Mouse (Mus musculus) c-Kit-positive CD71-positive TER-119-positive erythroid progenitor cells, embryonic 14.5 days (primary cell): Measurements from ENCODE around the gene Moap1.

ENCODE experiments used
- DNase-seq: peaks from one replicate; pipeline ENCODE4 v3.0.0-alpha.2; 2013; ENCODE audit warnings: low spot score

Moap1 gene

DNA sequence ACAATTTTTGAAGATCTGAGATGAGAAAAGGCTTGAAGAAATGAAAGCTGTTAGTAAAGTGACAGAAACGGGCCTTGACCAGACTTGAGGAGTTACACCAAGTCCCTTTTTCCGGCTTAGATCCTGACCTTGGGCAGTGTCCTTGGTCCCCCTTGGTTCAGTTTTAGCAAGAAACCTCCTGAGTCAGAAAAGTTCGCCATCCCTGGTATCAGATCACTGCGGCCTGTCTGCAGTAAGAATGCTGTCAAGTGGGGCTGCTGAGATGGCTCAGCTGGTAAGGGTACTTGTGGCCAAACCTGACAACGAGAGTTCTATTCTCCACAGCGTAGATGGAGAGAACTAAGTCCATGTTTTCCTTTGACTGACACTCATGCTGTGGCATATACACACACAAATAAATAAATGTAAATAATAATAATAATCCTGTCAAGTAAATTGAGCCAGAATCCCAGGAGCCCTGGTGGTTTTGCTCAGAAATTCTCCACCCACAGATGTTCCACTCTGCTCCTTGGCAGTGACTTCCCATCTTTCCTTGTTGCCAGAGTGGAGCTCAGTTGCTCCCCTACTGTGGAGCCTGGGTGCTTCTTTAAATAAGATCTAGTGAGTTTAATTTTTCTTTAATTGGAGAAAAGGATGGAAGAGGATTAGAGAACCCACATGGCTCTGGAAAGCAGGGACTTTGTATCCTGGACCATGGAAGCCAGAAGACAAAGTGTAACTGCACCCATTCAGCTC is 37.4 kb downstream of the Moap1 start:
- DNase-seq, result no peak

DNA sequence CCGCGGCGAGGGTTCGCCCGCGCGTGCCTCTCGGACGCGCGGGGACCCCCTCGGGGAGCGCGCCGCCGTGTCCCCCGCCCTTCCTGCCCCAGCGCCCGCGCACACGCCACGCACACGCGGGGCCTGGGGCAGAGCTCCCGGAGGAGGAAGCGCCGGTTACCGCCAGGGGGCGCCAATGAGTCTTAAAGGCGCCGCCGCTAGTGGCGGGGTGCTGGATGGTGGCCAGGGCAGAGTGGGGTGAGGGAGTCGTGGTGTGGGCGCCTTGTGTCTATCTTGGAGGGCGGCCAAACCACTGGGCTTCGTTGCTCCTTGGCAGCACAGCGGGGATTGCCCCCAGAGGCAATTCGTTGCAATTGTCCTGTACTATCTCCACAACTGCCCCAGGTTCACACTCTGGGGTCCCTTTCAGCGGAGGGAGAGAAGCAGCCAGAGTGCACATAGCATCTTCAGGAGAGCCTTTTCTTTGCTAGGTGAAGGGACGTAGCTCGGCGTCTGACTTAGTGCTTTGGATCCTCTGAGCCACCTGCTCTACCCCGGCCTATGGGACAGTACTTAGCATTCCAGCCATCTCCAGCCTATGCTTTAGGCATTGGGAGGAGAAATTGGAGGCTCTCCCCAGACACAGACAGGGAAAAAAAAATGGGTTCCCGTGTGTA is 38.1 kb downstream of the Moap1 start:
- peak; percentile 59 for DNase-seq

DNA sequence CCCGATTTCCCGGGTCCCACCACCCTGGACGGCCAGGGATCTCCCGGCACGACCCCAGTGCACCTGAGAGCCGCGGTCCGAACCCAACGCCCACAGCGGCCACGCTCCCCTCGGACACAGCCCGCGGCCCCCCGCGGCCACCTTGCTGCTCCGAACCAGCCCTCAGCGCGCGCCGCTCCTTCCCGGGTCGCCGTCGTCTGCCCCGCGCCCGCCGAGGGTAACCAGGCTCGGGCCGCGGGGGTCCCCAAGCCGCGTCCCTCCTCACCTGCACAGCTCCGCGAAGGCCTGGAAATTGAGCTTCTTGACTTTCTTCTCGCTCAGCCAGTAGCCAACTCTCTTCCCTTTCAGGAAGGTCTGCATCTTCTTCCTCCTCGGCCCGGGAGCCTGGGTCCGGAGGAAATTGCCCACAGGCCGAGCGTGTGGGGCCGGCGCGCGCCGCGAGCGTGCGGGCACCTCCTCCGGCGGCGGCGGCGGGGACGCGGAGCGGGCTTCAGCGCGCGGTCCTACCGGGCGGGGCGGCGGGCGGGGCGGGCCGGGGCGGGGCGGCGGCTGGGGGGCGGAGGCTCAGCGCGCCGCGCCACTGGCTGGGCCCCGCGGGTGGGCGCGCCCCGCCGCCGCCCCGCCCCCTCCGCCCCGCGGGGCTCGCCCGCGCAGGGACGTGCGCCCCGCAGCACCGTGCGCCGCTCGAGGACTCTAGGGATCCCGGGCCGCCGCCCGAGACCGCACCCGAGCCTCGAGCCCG is 38.8 kb downstream of the Moap1 start, which contains the start of gene Itpk1:
Gene Itpk1, minus strand, starts transcription at position 474 of the 742 bp plus-strand sequence.
- peak; percentile 40 for DNase-seq

DNA sequence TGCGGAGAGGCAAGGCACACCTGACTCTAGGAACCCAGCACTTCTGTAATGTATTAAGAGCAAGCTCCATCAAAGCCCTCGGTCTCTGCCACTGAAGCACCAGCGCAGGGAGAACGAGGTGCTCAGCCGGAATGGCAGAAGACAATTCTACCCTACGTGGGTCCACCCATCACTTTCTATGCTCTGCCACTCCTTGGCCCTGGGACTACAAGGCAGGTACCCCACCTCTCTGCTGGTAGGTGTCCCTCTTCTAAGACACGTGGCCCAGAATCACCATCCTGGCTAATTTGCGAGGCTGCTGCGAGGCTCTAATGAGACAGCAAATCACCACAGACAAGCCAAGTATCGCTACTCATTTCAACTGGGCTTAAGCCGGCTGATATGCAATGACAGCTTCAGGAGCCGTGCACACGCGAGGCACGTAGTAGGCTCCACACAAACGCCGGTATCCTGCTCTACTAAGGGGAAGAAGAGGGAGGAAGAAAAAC is 39.5 kb downstream of the Moap1 start:
- DNase-seq, result peak; percentile 34

DNA sequence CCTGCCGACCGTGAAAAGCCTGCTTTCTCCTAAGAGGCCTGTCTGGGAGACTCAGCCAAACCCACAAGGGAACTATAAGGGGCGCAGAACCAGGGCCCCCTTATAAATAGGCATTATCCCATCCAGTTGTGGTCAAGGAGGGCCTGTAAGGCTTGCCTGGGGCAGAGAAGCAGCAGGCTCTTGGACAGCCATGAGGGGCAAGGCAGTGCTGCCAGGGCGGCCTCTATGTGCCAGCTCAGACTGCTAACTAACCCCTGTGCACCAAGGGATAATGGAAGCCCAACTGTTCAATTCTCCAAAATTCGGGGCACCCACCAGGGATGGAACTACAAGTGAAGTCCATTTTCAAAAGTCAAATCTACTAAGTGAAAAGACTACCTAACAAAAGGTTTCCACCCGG is 40.0 kb downstream of the Moap1 start:
- no peak for DNase-seq

DNA sequence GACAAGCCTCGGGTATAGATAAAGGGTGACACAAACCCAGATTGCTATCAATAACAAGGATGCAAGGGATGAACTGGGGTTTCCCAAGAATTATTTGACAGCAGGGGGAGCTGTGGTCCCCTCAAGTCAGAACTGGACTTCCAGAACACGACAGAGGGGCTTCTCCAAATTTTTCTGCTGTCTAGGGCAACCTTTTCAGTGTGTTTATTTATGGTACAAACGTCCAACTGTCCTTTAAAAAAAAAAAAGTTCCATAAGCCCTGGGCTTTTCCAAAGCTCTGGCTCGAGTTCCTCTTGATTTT is 40.4 kb downstream of the Moap1 start:
- DNase-seq, result no peak

DNA sequence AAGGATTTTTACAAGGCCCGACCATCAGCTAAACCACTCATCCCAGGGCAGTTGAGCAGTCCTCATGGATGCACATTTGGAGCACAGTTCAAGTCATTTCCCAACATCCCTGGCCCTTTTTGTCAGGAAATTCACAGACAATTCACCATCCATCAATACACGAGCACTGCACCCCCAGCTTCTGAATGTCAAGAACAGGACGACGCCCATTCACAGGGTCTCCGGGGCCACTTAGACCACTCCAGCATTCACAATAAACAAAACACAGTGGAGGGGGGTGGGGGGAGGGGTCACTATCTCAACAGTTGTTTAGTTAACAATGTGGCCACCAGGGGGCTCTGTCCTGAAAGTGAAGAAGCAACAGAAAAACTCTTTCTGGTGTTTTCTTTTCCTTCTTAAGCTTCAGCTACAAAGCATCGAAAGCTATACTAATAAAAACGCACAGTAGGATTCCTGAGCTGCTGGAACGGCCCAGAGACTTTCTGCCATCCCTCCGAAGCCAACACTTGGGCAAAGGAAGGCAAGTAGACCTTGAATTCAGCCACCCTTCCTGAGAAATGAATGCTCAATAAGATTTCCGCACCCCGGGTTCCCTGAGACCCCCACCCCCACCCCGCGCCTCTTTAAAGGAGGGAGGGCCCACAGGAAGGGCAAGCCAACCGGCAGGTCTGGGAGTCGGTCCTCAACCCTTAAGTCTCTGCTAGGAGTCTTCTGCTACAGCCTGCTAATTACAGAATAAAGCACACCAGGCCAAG is 40.9 kb downstream of the Moap1 start:
- peak; percentile 78 for DNase-seq

DNA sequence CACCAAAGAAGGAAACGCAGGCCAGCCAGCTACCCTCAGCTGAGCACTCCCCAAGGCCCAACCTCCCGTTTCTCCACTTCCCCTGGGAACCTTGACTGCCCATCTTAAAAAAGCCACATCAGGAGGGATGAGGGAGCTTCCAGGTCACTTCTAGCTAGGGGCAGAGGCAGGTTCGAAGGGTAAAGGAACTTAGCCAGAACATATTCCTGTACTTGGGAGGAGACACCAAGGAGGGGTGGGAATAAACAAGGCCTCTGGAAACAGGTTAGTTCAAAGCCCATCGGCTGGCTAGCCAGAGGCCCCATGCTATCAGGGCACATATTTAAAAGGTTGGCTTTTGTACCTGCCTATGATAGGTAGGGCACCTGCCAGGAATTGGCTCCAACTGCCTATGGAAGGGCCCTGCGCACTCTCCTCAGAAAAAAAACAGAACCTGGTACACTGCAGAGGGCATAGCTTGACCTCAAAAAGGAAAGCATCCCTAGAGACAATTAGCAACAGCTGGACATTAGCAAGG is 41.7 kb downstream of the Moap1 start:
- no peak for DNase-seq

DNA sequence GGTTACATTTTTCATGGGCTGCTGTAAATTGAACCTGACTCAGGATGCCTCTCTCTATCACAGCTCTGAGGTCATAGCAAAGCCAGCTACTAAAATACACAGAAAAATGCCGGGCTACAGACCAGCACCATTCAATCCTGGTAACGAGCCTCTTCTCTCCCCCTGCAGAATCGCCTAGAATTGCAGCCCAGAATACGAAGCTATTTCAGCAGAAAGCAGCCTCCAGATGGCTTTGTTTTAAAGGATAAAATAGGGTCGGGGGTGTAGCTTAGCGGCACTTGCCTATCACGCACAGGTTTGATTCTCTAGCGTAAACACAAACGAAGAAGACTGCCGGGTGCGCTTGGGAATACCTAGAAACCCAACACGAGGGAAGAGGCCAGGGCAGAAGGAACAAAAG is 43.0 kb downstream of the Moap1 start:
- no peak for DNase-seq

DNA sequence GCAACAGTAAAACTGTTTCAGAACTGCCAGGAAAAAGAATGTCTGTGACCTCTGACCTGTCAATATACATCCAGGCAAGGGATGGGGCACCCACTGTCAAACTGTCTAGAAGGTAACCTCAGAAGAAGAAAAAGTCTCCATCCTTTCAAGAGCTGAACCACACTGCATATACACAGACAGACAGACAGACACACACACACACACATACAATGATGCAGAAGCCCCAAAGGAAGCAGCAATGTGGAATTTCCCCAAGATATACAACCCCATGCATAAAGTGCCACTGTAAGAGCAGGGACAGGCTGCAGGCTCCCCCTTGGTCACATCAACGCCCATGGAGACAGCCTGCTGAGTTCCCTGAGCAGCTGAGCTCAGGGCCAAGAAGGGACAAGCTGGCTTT is 44.3 kb downstream of the Moap1 start:
- DNase-seq, result no peak

DNA sequence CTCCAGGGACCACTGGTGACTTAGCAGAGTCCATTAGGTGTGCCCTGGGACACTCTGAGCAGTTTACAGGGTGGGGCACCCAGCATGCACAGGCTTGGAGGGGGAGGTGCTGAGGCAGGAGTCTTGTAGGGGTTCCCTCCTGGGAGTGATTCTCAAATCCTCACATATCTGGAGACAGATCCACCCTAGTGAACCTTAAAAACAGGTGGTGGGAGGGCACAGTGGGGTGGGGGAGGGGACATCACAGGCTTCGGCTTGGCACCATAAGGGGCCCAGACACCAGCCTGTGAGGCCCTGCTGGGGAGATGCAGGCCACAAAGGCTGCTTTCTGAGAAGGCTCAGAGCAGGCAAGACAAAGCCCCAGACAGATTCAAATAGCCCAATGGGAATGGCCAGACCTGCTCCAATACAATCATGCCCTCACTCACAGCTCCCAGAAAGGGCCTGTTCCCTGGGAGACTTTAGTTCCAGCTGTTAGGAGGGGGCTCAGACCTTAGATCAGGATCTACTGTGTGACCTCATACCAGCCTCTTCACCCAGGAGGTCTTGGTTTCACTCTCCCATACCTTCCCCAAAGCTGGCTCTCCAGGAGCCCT is 45.3 kb downstream of the Moap1 start:
- DNase-seq, result no peak

DNA sequence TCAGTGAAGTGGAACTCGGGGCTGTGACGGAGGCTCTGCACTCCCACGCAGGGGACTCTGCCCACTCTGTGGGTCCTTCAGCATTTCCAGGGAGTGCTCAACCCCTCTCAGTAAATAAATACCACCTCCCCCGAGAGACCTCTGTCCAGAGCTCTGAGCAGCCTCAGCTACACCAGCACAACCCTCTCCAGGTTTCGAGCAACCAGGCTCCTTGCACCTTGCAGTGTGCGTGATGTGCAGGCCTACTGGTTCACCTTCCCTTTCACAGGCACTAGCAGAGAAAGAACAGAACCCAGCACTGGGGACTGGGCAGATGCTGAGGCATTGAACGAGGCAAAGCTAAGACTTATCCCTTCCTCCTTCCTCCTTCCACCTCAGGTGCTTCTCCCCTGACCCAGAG is 46.1 kb downstream of the Moap1 start:
- no peak for DNase-seq

DNA sequence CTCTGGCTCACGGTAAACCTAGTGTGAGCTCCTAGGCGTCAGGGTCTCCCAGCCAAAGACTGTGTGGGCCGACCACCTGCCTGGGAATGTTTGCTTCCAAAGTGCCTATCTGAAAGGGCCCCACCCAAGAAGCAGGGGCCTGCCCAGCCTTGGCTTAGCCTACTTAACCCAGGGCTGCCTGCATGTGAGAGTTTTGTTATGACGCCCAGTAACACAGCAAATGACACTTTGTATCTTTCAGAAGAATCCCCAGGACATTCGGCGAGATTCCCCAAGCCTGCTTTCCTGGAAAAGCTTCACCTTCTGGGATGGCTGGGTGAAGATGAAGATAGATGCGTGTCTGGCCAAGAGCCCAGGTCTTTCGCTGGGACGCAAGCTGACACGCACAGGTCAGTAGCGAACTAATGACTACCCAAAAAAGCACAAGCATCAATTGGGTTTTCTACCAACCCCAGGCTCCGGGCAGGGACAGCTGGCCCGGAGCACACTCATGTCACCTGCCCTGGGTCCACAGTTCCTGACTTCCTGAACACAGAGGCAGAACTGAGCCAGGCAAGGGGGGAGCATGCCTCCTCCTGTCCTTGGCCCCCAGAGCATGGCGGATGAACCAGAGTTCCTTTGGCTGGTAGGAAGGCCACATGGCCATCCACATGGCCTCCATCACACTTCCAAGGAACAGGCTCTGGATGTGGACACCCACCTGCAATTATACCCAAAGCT is 46.7 kb downstream of the Moap1 start:
- no peak for DNase-seq

DNA sequence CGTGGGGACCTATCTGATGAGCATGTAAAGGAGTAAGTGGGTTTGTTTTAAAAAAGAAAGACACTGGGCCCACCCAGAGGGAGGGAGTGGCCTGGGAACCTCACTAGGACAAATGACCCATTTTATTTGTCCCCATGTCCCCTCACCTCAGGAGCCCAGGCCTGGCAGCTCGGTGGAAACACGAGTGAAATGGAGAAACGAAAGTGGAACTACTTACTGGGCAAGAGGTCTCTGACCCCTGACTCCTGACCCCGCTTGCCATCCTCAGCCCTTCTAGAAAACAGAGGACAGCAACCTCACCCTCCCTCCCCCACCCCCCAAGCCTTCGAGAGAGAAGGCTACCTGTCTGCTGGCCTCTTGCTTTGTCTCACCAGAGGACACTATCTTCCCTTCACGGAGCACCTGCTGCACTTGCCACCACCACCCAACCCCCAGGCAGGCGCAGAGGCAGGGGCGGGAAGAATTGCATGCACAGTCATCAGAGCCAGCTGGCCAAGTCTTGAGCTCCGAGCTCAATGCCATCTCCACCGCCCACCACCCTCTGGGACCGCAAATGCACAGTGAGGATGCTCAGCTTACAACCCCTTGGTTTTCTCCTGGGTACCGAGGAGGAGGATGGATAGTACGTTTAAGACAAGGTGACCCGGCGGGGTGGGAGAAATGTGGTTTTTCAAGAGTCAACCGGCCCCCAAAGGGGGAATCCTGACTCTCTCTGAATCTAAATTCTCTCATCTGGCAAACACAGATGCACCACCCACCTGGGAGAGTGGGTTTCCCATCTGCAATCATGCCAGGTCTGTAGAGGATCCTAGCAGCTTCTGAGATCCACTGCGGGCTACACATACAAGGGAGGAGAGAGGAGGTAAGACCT is 47.9 kb downstream of the Moap1 start:
- no peak for DNase-seq
